Mouse (Mus musculus) midbrain, embryonic 15.5 days (tissue): Measurements from ENCODE around the gene Armh1. TPM values are rescaled to one million over a fixed set of nuclear protein-coding genes. Genes with fewer than 3 reads are reported as not detected.

Experiments used
- ATAC-seq: fragments of 200-750 bp; cut with Nextera tagmentation; replicated peaks from 2 replicates; pipeline ENCODE4 v1.8.0; 2017; ENCODE audit warnings: moderate TSS enrichment
- H3K27ac ChIP-seq: fragments of 300-500 bp; sonication (generic); 2 replicates; pipeline ENCODE4 v1.5.1; 2015; ENCODE audit warnings: mild to moderate bottlenecking, inconsistent platforms
- H3K27me3 ChIP-seq: fragments of 300-500 bp; sonication (generic); replicated peaks from 2 replicates; pipeline ENCODE4 v1.6.1; 2015; ENCODE audit warnings: inconsistent platforms
- H3K36me3 ChIP-seq: fragments of 300-500 bp; sonication (generic); replicated peaks from 2 replicates; pipeline ENCODE4 v1.6.1; 2015; ENCODE audit warnings: inconsistent platforms
- H3K4me1 ChIP-seq: fragments of 300-500 bp; sonication (generic); 2 replicates; pipeline ENCODE4 v1.6.1; 2015; ENCODE audit warnings: inconsistent platforms
- H3K4me2 ChIP-seq: fragments of 300-500 bp; sonication (generic); 2 replicates; pipeline ENCODE4 v1.6.1; 2015; ENCODE audit warnings: inconsistent platforms, mild to moderate bottlenecking, moderate library complexity
- H3K4me3 ChIP-seq: fragments of 300-500 bp; sonication (generic); 2 replicates; pipeline ENCODE4 v1.5.1; 2015; ENCODE audit warnings: mild to moderate bottlenecking, inconsistent platforms
- H3K9ac ChIP-seq: fragments of 300-500 bp; sonication (generic); 2 replicates; pipeline ENCODE4 v1.6.1; 2015; ENCODE audit warnings: mild to moderate bottlenecking, inconsistent platforms
- H3K9me3 ChIP-seq: fragments of 300-500 bp; sonication (generic); 2 replicates; pipeline ENCODE4 v1.6.1; 2016; ENCODE audit warnings: inconsistent platforms
- WGBS: fragments of 180-500 bp; shearing (Covaris S2); methylation state at CpG from one replicate; pipeline ENCODE4 v1.1.7; 2015; ENCODE audit warnings: mixed read lengths; 5-methylcytosine and 5-hydroxymethylcytosine counted together
- polyA plus RNA-seq: library from polyadenylated mRNA; unstranded; fragments of >200 nt; fragmentation: Nextera tagmentation; extraction: Ambion mirVana; gene quantifications from 2 replicates; pipeline ENCODE4 v1.2.1, GENCODE M21; 2015

The Armh1 gene
- 1.8 TPM in 2 replicates for polyA plus RNA-seq

DNA sequence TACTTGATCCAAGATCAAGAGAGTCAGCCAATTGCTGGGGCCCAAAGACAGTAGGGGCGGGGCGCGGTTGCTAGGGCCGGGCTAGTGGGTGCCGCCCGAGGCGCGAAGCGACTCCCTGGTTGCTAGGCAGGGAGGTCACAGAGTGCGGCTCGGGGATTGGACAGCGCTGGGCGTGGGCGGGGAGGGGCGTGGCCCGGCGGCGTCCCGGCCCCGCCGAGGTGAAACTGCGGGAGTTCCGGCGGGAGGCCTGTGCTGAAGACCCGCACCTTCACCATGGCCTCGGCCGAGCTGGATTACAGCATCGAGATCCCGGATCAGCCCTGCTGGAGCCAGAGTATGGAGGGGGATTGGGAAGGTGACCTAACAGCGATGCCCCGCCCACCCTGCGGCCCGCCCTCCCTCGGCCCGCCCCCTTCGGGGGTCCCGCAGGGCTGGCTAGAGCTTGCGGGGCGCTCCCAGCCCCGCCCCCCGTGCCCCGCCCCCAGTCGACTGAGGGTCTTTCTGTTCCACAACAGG lies at the start of gene Armh1, which contains the start of gene Tmem53:
Gene Armh1, minus strand, starts transcription at position 325 of the 516 bp plus-strand sequence.
Gene Tmem53, plus strand, starts transcription at position 151 of the 516 bp plus-strand sequence.
- Histone ChIP-seq H3K36me3 (no peaks in the 10 kb centered on the region), H3K9ac (peak within 1 kb of the TSS; percentile 47), H3K4me3 (peak within 1 kb of the TSS; percentile 53), H3K27ac (peak within 1 kb of the TSS; percentile 67), H3K4me1 (peaks cover 12% of the 10 kb centered on the region), H3K27me3 (no peaks in the 10 kb centered on the region), H3K9me3 (no peaks in the 10 kb centered on the region), H3K4me2 (peak within 1 kb of the TSS; percentile 63)
- peak; percentile 95 for ATAC-seq
- WGBS, result 0% methylated on average over 39 of the region's 43 CpGs

DNA sequence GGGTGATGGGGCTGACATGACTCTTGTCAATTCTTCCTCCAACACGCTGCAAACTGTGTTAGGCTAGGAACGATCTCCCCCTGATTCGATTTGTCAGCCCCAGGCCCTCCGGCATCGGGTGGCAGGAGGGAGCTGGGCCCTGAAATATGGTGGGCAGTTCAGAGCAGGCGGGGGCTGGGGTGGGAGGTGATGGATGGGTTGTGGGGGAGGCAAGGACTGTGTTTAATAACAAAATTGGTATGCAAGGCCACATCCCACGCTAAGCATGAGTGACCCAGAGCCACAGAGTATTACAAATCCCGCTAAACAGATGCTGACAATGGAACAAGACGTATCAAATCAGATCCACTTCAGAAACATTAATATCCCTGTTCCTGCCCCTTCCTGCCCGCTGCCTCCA lies 48.0 kb upstream of the Armh1 start:
- Histone ChIP-seq H3K27ac (no peak overlapping the region), H3K36me3 (no peaks in the 10 kb centered on the region), H3K27me3 (peaks cover 44% of the 10 kb centered on the region), H3K4me2 (no peak overlapping the region), H3K9me3 (no peaks in the 10 kb centered on the region), H3K4me1 (peaks cover 25% of the 10 kb centered on the region), H3K9ac (no peak overlapping the region), H3K4me3 (no peak overlapping the region)
- WGBS, result 65% methylated on average over 10 of the region's 10 CpGs
- ATAC-seq, result no peak

DNA sequence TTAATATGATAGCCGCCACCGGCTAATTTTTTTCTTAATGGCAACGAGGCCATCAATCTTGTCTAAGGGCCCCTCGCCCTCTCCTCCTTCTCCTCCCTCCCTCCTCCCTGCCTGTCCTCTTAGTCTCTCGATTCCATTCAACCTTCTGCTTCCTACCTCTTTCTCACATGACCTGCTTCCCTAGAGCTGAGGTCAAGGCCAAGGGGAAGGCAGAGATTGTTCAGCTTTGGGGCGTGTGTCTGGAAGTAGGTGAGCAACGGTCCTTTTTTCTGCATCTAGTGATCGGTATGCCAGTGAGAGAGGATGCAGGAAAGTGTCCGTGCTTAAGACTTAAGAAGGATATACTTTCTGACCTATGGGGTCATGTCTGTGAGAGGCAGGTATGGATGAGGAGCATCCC lies 45.9 kb upstream of the Armh1 start:
- WGBS, result 80% methylated on average over 9 of the region's 9 CpGs
- no peak for ATAC-seq
- Histone ChIP-seq H3K9me3 (no peaks in the 10 kb centered on the region), H3K9ac (no peak overlapping the region), H3K4me3 (no peak overlapping the region), H3K27ac (no peak overlapping the region), H3K27me3 (peaks cover 26% of the 10 kb centered on the region), H3K4me1 (peaks cover 13% of the 10 kb centered on the region), H3K4me2 (no peak overlapping the region), H3K36me3 (no peaks in the 10 kb centered on the region)

DNA sequence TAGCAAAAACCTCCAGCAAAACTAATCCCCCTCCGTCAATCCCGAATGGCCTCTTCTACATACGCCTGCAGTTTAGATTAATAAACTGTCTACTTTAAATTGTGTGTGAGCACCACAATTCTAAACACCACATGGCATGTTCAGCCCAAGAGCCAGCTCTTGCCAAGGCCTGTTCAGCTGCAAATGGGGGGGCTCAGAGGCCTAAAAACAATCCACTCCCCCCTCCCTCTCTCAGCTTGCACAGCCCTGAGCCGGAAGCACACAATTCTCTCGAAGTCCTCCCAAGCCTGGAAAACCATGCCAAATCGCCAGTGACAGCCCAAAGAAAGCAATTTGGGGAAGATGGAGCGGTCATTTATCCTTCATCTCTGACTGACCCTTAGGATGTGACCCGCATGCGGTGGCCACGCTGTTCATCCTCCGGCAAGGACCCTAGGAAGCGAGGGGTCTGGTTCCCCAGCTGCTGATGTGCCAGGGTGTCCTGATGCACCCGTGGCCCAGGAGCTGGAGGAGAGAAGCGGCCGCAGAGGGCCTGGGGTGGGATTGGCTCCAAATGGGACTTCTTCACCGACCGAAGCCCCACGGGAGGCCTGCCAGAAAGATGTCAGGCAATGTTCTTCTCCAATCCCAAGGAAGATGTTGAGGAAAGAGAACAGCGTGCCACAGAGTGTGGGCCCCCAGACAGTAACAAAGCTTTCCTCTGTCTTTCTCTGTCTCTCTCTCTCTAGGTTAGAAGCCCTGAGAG lies 45.1 kb upstream of the Armh1 start:
- WGBS, result 59% methylated on average over 19 of the region's 19 CpGs
- no peak overlapping the region for H3K4me3 ChIP-seq
- H3K27ac ChIP-seq, result no peak overlapping the region
- H3K27me3 ChIP-seq, result peaks cover 18% of the 10 kb centered on the region
- no peaks in the 10 kb centered on the region for H3K9me3 ChIP-seq
- ATAC-seq, result no peak
- no peak overlapping the region for H3K4me2 ChIP-seq
- peaks cover 7% of the 10 kb centered on the region; the same call in 1 of the 2 replicates for H3K4me1 ChIP-seq
- H3K36me3 ChIP-seq, result no peaks in the 10 kb centered on the region
- H3K9ac ChIP-seq, result no peak overlapping the region

DNA sequence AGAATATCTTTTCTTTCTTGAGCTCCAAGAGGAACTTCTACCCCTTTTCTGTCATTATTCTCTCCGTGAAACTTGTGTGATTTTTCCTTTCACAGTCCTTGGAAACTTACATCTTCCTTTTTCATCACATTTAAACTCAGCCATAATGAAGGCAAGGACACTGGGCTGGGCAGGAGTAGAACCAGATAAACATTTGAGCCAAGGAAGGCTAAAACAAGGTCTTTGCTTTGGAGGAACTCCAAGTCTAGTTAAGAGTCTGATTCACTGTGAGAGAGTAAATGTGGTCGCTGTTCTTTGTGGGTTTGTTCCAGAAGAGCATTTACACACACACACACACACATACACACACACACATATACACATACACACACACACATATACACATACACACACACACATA lies 39.8 kb upstream of the Armh1 start:
- Histone ChIP-seq H3K4me3 (no peak overlapping the region), H3K27ac (no peak overlapping the region), H3K27me3 (no peaks in the 10 kb centered on the region), H3K9me3 (no peaks in the 10 kb centered on the region), H3K4me1 (peaks cover 28% of the 10 kb centered on the region), H3K9ac (no peak overlapping the region), H3K4me2 (no peak overlapping the region), H3K36me3 (no peaks in the 10 kb centered on the region)
- WGBS, result 87% methylated on average over 2 of the region's 2 CpGs
- no peak for ATAC-seq

DNA sequence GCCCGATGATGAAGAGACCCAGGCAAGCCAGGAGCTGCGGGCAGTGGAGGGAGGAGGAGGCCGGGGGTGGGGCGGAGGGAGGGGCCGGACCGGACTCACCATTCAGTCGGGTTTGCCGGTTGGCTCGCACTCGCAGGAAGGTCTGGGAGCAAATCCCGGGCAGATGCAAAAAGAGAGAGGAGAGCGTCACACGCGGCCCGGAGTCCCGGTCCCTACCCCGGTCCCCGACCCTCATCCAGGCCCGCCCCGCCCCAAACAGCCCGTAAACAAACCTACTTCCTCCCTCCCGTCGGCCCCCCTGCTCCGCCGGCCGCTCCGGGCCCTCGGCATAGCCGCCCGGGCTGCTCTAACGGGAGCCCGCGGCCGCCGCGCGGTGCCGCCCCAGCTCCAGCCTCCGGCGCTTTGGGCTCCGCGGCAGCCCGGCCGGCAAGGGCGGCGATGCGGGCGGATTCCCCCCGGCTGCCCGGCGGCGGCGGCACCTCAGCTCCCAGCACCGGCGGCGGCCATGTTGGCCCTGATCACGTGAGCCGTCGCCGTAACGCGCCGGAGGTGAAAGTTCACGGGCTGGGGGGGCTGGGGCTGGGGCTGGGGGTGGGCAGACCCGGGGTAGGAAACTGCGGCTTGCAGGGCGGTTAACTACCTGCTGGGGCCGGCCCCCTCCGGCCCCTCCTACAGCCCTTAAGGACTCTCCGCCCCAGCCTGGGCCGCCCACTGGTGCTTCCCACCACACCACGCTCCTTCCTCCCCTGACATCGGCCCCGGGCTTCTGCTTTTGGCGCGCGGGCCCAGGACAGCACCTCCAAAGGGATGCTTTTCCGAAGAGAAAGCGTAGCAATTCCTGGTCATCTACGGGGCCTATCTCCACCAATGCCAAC lies 37.2 kb upstream of the Armh1 start:
- Histone ChIP-seq H3K9me3 (no peaks in the 10 kb centered on the region), H3K4me3 (peak overlapping the region; percentile 80), H3K27me3 (no peaks in the 10 kb centered on the region), H3K36me3 (peaks cover 8% of the 10 kb centered on the region), H3K4me1 (peaks cover 52% of the 10 kb centered on the region), H3K27ac (peak overlapping the region; percentile 88), H3K4me2 (peak overlapping the region; percentile 66), H3K9ac (peak overlapping the region; percentile 70)
- ATAC-seq, result peak; percentile 84
- under 1% methylated on average over 72 of the region's 80 CpGs for WGBS

DNA sequence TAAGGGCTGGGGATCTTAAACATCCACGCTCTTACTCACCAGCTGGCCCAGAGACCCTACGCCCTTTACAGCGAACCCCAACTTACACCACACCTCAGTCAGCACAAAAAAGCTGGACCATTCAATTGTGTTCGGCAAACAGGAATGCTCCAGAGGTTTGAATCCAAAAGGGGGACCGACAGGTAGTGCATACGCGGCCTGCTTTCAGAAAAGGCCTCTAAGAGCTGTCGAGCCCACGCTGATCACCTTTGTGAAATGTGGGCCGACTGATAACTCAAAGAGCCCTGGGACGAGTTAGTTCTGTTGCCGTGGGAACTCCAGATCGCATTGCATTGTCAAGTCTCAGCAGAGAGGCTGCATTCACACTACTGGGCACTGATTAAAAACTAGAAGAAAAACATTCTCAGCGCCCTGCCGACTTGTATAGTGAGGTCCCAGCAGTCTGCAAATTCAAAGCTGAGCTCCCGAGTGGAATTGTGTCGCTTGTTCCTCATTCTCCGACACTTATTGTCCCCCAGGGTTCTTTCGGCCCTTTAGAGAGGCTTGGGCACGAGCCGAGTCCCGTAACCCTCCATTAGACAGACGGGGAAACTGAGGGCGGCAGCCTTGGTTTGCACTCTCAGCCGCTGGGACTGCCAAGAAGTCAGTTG lies 36.5 kb upstream of the Armh1 start:
- peak; percentile 16 for ATAC-seq
- Histone ChIP-seq H3K9me3 (no peaks in the 10 kb centered on the region), H3K4me1 (peaks cover 60% of the 10 kb centered on the region), H3K27me3 (no peaks in the 10 kb centered on the region), H3K36me3 (peaks cover 8% of the 10 kb centered on the region), H3K4me2 (peak overlapping the region; percentile 66), H3K27ac (peak overlapping the region; percentile 88), H3K4me3 (peak overlapping the region; percentile 80), H3K9ac (peak overlapping the region; percentile 70)
- 18% methylated on average over 25 of the region's 25 CpGs for WGBS

DNA sequence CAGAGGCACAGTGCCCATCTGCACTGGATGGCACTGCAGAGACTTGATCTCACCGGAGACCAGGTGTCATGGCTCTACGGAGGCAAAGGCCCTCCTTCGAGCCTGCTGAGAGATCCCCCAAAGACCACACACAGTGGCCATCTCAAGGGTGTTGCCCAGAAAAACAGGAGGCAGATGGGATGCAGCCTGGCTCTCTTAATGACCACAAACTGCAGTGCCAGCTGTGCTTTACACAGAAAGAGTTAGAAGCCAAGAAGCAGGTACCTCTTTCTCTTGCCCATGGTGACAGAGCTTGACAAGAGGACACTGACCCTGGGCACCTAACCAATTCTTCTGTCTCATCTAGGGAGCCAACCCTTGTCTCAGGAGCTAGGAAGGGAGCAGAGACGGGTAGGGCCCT lies 32.4 kb upstream of the Armh1 start:
- peak overlapping the region; percentile 64 for H3K27ac ChIP-seq
- H3K4me2 ChIP-seq, result no peak overlapping the region
- H3K27me3 ChIP-seq, result 0 out of 2 replicates have a peak, but pooled peaks cover 3% of the 10 kb centered on the region
- H3K9ac ChIP-seq, result peak overlapping the region; percentile 4; the same call in 1 of the 2 replicates
- H3K9me3 ChIP-seq, result no peaks in the 10 kb centered on the region
- H3K4me3 ChIP-seq, result no peak overlapping the region
- H3K36me3 ChIP-seq, result peaks cover 8% of the 10 kb centered on the region
- no peak for ATAC-seq
- WGBS, result 25% methylated on average over 4 of the region's 4 CpGs
- peaks cover 73% of the 10 kb centered on the region for H3K4me1 ChIP-seq

DNA sequence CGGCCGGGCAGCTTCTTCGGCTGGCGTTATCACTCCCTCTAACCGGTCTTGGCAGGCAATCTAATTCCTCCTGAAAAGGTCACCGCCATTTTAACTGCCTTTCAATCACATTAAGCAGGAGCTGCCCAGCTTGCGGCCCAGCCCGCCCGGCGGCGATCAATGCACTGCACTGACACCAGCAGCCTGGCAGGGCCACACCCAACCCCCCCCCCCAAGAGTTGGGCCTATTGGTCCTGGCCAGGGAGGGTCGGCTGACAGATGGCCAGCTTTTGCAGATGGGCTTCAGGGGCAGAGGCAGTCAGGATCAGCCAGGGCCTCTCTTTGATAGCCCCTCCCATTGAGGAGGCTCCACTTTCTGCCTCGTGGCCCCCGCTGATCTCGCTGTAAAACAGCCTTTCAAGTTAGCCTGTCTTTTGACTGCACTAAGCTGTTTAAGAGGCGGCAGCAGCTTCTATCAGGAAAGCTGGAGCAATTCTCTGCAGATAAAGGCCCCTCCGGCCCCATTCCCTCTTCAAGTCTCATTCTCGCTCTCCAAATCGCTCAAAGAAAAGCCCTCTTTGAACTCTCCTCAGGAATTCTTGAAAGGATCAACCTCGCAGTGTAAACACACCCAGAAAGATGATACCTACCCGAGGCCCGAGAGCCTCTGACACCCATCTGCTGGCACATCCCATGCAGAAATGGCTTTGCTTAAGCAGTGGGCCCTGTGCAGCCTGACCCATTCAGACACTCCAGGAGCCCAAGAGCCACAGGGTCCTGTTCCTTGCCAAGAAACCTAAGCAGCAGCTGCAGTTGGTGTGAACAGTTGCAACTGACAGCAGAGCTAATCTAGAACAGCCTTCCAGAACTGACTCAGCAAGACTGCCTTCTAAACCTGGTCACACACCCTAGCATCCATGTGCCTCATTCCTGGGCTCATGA lies 31.6 kb upstream of the Armh1 start:
- Histone ChIP-seq H3K27me3 (0 out of 2 replicates have a peak, but pooled peaks cover 3% of the 10 kb centered on the region), H3K9ac (peak overlapping the region; percentile 3; the same call in 1 of the 2 replicates), H3K4me2 (peak overlapping the region; percentile 17; the same call in 1 of the 2 replicates), H3K4me1 (peaks cover 77% of the 10 kb centered on the region), H3K36me3 (peaks cover 8% of the 10 kb centered on the region), H3K4me3 (no peak overlapping the region), H3K27ac (peak overlapping the region; percentile 64), H3K9me3 (no peaks in the 10 kb centered on the region)
- peak; percentile 55 for ATAC-seq
- WGBS, result 7% methylated on average over 22 of the region's 22 CpGs

DNA sequence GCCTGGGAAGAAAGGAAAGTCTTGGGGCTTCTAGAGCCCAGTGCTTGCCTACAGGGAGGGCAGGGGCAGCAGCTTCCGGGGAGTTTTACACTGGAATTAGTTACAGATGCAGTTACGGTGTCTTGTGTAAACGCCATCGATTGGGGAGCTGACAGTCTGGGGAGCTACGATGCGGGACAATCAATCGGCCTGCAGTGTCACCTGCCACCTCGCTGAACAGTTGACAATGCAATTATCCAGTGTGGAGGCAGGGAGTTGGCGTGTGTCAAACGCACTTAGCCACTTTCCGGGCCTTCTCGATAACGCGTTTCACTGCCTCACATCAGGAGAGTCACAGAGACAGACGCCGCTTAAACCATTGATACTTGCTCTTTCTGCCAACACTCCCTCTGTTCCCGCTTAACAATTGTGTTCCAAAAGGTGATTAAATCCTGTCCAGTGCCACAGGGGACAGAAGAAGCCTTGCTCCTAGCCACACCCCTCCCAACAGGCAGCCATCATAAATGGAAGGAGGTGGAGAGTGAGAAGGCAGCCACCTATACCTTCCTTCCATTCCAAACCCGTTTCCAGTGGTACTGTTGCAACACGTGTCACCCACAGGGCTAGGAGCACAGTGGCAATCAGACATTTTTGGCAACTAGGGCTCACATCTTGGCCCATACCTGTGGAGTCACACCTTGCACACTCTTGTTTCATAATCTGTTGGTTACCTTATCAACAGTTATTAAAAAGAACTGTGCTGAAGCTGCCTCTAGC lies 29.3 kb upstream of the Armh1 start:
- peaks cover 20% of the 10 kb centered on the region for H3K36me3 ChIP-seq
- WGBS, result 54% methylated on average over 19 of the region's 19 CpGs
- H3K27ac ChIP-seq, result peak overlapping the region; percentile 44; the same call in 1 of the 2 replicates
- H3K4me2 ChIP-seq, result no peak overlapping the region
- peaks cover 59% of the 10 kb centered on the region for H3K4me1 ChIP-seq
- no peak overlapping the region for H3K4me3 ChIP-seq
- no peaks in the 10 kb centered on the region for H3K9me3 ChIP-seq
- H3K9ac ChIP-seq, result no peak overlapping the region
- ATAC-seq, result no peak
- 0 out of 2 replicates have a peak, but pooled peaks cover 6% of the 10 kb centered on the region for H3K27me3 ChIP-seq
